Mouse (Mus musculus): ENCODE measurements at regions not wholly inside any gene's neighbourhood (a gene's known extent, or its start where the extent isn't known, plus 50 kb on each side); places are given as distances from the start of the nearest gene placed in this dataset.

GRCm38 (mm10) chr11:85980388-85980787, 94.2 kb downstream of the Tbx4 start:
- no peak for TF ChIP-seq CHD2 (IDR thresholded peaks at IDR 0.05; ENCODE audit: low read depth, low read length)
- TF ChIP-seq ZC3H11A (IDR thresholded peaks at IDR 0.05; ENCODE audit: borderline replicate concordance, low read depth, low read length): no peak
- no peak for TF ChIP-seq ZNF384 (IDR thresholded peaks at IDR 0.05; ENCODE audit: low read depth, low read length)
